20 mouse cellular contexts compared by ENCODE assay signal in the genomic region with DNA sequence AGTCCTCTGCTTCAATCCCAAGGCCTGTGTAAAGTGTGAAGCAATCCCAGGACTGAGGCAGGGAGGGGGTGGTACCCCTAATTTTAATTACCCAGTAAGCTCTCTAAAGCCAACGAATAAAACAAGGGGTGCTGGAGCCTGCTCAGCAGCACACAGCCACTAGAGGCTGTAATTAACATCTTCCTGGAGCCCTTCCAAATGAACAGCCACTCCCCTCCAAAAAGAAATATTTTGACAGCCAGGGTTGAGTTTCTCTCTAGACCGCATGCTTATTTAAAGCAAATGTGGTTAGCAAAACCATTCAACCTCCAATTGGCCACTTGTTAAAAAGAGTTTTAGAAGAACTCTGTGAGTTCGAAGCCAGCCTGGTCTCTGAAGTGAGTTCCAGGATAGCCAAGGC.
DNase-seq lines count a peak whose midpoint lies in the region; ATAC-seq and TF ChIP-seq lines count a peak whose summit lies in the region.
"Had no signal": no experiment of that assay in that cellular context is flagged by ENCODE, and none has a peak within 500 bp of the region (broad histone marks: within the 10 kb centered on the region; RNA-seq: fewer than 3 reads in every experiment).

No protein-coding gene starts in this region.

- WGBS in forebrain, postnatal 0 days = 29% methylated on average over 3 of the region's 3 CpGs
- WGBS in forebrain, embryonic 10.5 days = 75% methylated on average over 3 of the region's 3 CpGs
- 69% methylated on average over 3 of the region's 3 CpGs for WGBS in midbrain, postnatal 0 days
- WGBS in midbrain, embryonic 10.5 days = 71% methylated on average over 3 of the region's 3 CpGs

- no peaks in the 10 kb centered on the region for H3K36me3 ChIP-seq in forebrain, postnatal 0 days (ENCODE audit: insufficient read depth)
- H3K36me3 ChIP-seq in forebrain, embryonic 10.5 days (replicated peaks) = no peaks in the 10 kb centered on the region
- H3K36me3 ChIP-seq in midbrain, postnatal 0 days (ENCODE audit: insufficient read depth, low read length) = no peaks in the 10 kb centered on the region
- H3K36me3 ChIP-seq in midbrain, embryonic 10.5 days = no peaks in the 10 kb centered on the region
- H3K36me3 ChIP-seq: embryonic facial prominence, embryonic 10.5 days; embryonic facial prominence, embryonic 12.5 days had no signal

- no peaks in the 10 kb centered on the region for H3K4me1 ChIP-seq in forebrain, postnatal 0 days (ENCODE audit: insufficient read depth)
- peaks cover 5% of the 10 kb centered on the region for H3K4me1 ChIP-seq in forebrain, embryonic 10.5 days
- no peaks in the 10 kb centered on the region; the same call in 1 of the 2 replicates for H3K4me1 ChIP-seq in midbrain, postnatal 0 days (ENCODE audit: insufficient read depth, low read length)
- H3K4me1 ChIP-seq in midbrain, embryonic 10.5 days = peaks cover 7% of the 10 kb centered on the region
- H3K4me1 ChIP-seq: embryonic facial prominence, embryonic 12.5 days had no signal

- H3K9ac ChIP-seq in forebrain, postnatal 0 days = no peak overlapping the region
- H3K9ac ChIP-seq in midbrain, postnatal 0 days (replicated peaks; ENCODE audit: low read length, poor library complexity, severe bottlenecking) = no peak overlapping the region
- H3K9ac ChIP-seq: embryonic facial prominence, embryonic 12.5 days; forebrain, embryonic 13.5 days had no signal

- H3K27ac ChIP-seq in forebrain, postnatal 0 days (ENCODE audit: low read depth, low read length) = no peak overlapping the region
- H3K27ac ChIP-seq in forebrain, embryonic 10.5 days = no peak overlapping the region
- H3K27ac ChIP-seq in layer of hippocampus, adult 2 months = no peak overlapping the region
- H3K27ac ChIP-seq in midbrain, postnatal 0 days (ENCODE audit: low read depth, low read length) = no peak overlapping the region
- H3K27ac ChIP-seq in midbrain, embryonic 10.5 days (replicated peaks) = no peak overlapping the region
- H3K27ac ChIP-seq: embryonic facial prominence, embryonic 10.5 days; embryonic facial prominence, embryonic 12.5 days; forebrain, embryonic 13.5 days had no signal

- H3K9me3 ChIP-seq in forebrain, postnatal 0 days (ENCODE audit: low read length) = no peaks in the 10 kb centered on the region
- H3K9me3 ChIP-seq in forebrain, embryonic 10.5 days = peaks cover 5% of the 10 kb centered on the region; the same call in 1 of the 2 replicates
- H3K9me3 ChIP-seq in midbrain, postnatal 0 days (ENCODE audit: low read length) = no peaks in the 10 kb centered on the region
- no peaks in the 10 kb centered on the region; the same call in 1 of the 2 replicates for H3K9me3 ChIP-seq in midbrain, embryonic 10.5 days (replicated peaks)

- no peak overlapping the region for H3K4me2 ChIP-seq in forebrain, postnatal 0 days (ENCODE audit: low read depth)
- no peak overlapping the region for H3K4me2 ChIP-seq in midbrain, postnatal 0 days (ENCODE audit: low read depth, low read length, poor library complexity, severe bottlenecking)
- H3K4me2 ChIP-seq: embryonic facial prominence, embryonic 12.5 days; forebrain, embryonic 13.5 days had no signal

- ATAC-seq in forebrain, postnatal 0 days = no peak
- ATAC-seq in midbrain, postnatal 0 days (ENCODE audit: low FRiP score) = no peak
- ATAC-seq in common myeloid progenitor, adult 5-6 weeks (replicated peaks; ENCODE audit: low read depth, poor library complexity, severe bottlenecking) = 0 out of 2 replicates have a peak, but pooled peaks have one; percentile 36
- ATAC-seq: forebrain, embryonic 13.5 days; forebrain, embryonic 16.5 days had no signal

- DNase-seq in forebrain, postnatal 0 days = peak; percentile 41
- DNase-seq in forebrain, embryonic 10.5 days (ENCODE audit: extremely low spot score, low spot score) = no peak
- no peak for DNase-seq in layer of hippocampus, adult 2 months (ENCODE audit: low spot score in 2 of 2)
- no peak for DNase-seq in layer of hippocampus, adult 18-20 months (ENCODE audit: low spot score in 2 of 2)
- DNase-seq in midbrain, postnatal 0 days (ENCODE audit: low spot score) = no peak
- no peak for DNase-seq in midbrain, embryonic 10.5 days (ENCODE audit: low spot score)
- DNase-seq in cerebellum, adult 11 months = no peak
- DNase-seq: adrenal gland, adult 2 months; adrenal gland, postnatal 10 days; adrenal gland, postnatal 25 days; cerebellum, adult 18-20 months; cerebellum, adult 8-10 months; cerebellum, adult 9-11 months; cerebellum, postnatal 14 days; cerebellum, postnatal 36 days had no signal

- no peaks in the 10 kb centered on the region for H3K27me3 ChIP-seq in forebrain, postnatal 0 days (ENCODE audit: insufficient read depth, low read length)
- no peaks in the 10 kb centered on the region for H3K27me3 ChIP-seq in forebrain, embryonic 10.5 days (ENCODE audit: poor library complexity, severe bottlenecking)
- H3K27me3 ChIP-seq in midbrain, postnatal 0 days (ENCODE audit: insufficient read depth, low read length) = no peaks in the 10 kb centered on the region
- no peaks in the 10 kb centered on the region for H3K27me3 ChIP-seq in midbrain, embryonic 10.5 days (ENCODE audit: low read depth, poor library complexity, severe bottlenecking)
- H3K27me3 ChIP-seq: embryonic facial prominence, embryonic 12.5 days; forebrain, embryonic 13.5 days had no signal

- peak; percentile 13; the same call in 1 of the 2 replicates for TF ChIP-seq CTCF in forebrain, postnatal 0 days (IDR thresholded peaks at IDR 0.05; ENCODE audit: low read depth)
- peak; percentile 37 for TF ChIP-seq CTCF in layer of hippocampus, adult 2 months (conservative IDR thresholded peaks at IDR 0.05)
- peak; percentile 10; the same call in 1 of the 2 replicates for TF ChIP-seq CTCF in midbrain, postnatal 0 days (IDR thresholded peaks at IDR 0.05)

- H3K4me3 ChIP-seq in forebrain, postnatal 0 days (ENCODE audit: low read depth, low read length) = no peak overlapping the region
- H3K4me3 ChIP-seq in forebrain, embryonic 10.5 days = no peak overlapping the region
- H3K4me3 ChIP-seq in layer of hippocampus, adult 2 months = no peak overlapping the region
- no peak overlapping the region for H3K4me3 ChIP-seq in midbrain, postnatal 0 days (ENCODE audit: low read depth, low read length)
- H3K4me3 ChIP-seq in midbrain, embryonic 10.5 days = no peak overlapping the region
- H3K4me3 ChIP-seq: embryonic facial prominence, embryonic 10.5 days; embryonic facial prominence, embryonic 12.5 days; forebrain, embryonic 13.5 days had no signal
